Mouse (Mus musculus) lung, postnatal 0 days (tissue): Measurements from ENCODE around the gene Tcp11l2.

Experiments used
- CTCF ChIP-seq: IDR thresholded peaks from 2 replicates; pipeline ENCODE4 v1.5.1; 2016; ENCODE audit warnings: antibody characterized with exemption, mild to moderate bottlenecking
- EP300 ChIP-seq: IDR thresholded peaks from 2 replicates; pipeline ENCODE4 v1.6.1; 2016; ENCODE audit warnings: antibody characterized with exemption, mild to moderate bottlenecking, control low read depth

DNA sequence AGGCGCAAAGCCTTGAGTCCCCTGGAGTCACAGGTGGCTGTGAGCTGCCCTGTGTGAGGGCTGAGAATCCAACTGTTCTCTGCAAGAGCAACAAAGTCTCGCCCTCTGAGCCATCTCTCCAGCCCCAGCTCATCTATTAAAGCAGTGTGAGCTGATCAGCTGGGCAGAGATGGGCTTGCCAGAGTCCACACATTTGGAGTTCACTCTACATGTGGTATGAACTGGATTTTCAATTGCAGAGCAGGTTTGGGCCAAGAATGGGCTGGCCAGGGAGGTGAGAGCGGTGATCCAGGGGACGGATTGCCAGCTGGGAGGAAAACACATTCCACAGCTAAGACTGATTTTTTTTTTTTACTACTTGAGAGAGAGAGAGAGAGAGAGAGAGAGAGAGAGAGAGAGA lies 80.2 kb downstream of the Tcp11l2 start:
- TF ChIP-seq CTCF, result no peak
- TF ChIP-seq EP300, result no peak
